Mouse (Mus musculus) liver, embryonic 16.5 days (tissue): ENCODE measurements at regions not wholly inside any gene's neighbourhood (a gene's known extent, or its start where the extent isn't known, plus 50 kb on each side); places are given as distances from the start of the nearest gene placed in this dataset.

Experiments used
- ATAC-seq: fragments of 200-750 bp; cut with Nextera tagmentation; 2 replicates; pipeline ENCODE4 v1.8.0; 2017; ENCODE audit warnings: low read depth, mild to moderate bottlenecking, moderate number of reproducible peaks, moderate library complexity
- H3K27ac ChIP-seq: fragments of 300-500 bp; sonication (generic); 2 replicates; pipeline ENCODE4 v1.5.1; 2014; ENCODE audit warnings: mild to moderate bottlenecking, low read length
- H3K27me3 ChIP-seq: fragments of 300-500 bp; sonication (generic); 2 replicates; pipeline ENCODE4 v1.6.1; 2014; ENCODE audit warnings: low read depth, low read length, mixed read lengths; ENCODE audit not compliant: control insufficient read depth, insufficient read depth
- H3K36me3 ChIP-seq: fragments of 300-500 bp; sonication (generic); 2 replicates; pipeline ENCODE4 v1.6.1; 2014; ENCODE audit warnings: mild to moderate bottlenecking; ENCODE audit not compliant: control insufficient read depth, insufficient read depth
- H3K4me1 ChIP-seq: fragments of 300-500 bp; sonication (generic); 2 replicates; pipeline ENCODE4 v1.6.1; 2014; ENCODE audit warnings: low read depth, low read length, mixed read lengths; ENCODE audit not compliant: control insufficient read depth
- H3K4me2 ChIP-seq: fragments of 300-500 bp; sonication (generic); 2 replicates; pipeline ENCODE4 v1.6.1; 2014; ENCODE audit warnings: low read depth, low read length, mixed read lengths
- H3K4me3 ChIP-seq: fragments of 300-500 bp; sonication (generic); 2 replicates; pipeline ENCODE4 v1.5.1; 2014; ENCODE audit warnings: low read depth, mild to moderate bottlenecking, low read length
- H3K9ac ChIP-seq: fragments of 300-500 bp; sonication (generic); 2 replicates; pipeline ENCODE4 v1.6.1; 2014; ENCODE audit warnings: low read depth, low read length
- H3K9me3 ChIP-seq: fragments of 300-500 bp; sonication (generic); replicated peaks from 2 replicates; pipeline ENCODE4 v1.6.1; 2016; ENCODE audit warnings: low read length; ENCODE audit not compliant: control insufficient read depth
- WGBS: fragments of 180-500 bp; shearing (Covaris S2); extraction: QIAGEN DNeasy Blood & Tissue Kit; methylation state at CpG from one replicate; pipeline ENCODE4 v1.1.7; 2014; ENCODE audit not compliant: insufficient replicate concordance; 5-methylcytosine and 5-hydroxymethylcytosine counted together

DNA sequence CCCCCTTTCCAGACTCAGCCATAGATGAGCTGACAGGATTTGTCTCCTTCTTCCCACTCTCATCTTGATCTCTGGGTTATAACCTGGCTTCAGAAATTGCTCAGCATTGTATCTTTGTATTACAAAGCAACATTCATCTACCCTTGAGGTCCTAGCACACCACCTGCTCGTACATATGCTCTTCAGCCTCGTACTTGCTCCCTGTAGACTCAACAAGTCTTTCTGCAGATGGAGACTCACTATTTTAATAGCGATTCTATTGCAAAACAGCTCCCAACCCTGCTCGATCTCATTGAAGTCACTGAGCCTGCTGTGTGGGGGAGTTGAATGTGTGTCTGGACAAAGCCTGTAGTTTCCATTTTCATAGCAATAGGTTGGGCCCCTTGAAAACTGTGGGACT, 535.2 kb upstream of the Auts2 start:
- H3K27me3 ChIP-seq = no peaks in the 10 kb centered on the region
- no peak overlapping the region for H3K4me3 ChIP-seq
- H3K4me1 ChIP-seq = no peaks in the 10 kb centered on the region
- ATAC-seq = no peak
- no peak overlapping the region for H3K4me2 ChIP-seq
- WGBS = 45% methylated on average over 4 of the region's 4 CpGs
- no peak overlapping the region for H3K27ac ChIP-seq
- H3K9me3 ChIP-seq = no peaks in the 10 kb centered on the region
- H3K36me3 ChIP-seq = no peaks in the 10 kb centered on the region
- H3K9ac ChIP-seq = no peak overlapping the region

DNA sequence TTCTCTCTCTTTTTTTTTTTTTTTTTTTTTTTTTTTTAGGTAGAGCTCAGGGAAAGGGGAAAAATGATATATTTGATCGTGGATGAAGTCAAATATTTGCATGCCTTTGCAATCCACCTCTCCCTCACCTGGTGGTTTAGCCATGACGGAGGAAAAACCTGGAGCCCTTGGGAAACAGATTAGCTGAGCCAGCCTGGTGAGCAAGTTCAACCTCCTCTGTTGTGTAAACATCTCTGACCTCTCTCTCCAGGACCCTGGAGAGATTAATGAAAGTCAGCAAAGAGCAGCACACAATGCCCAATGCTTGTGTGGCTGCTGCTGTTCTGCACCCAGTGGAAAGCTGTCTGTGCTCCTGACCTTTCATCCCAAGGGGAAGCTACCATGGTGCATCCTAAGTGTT, 530.2 kb upstream of the Auts2 start:
- no peak overlapping the region for H3K4me3 ChIP-seq
- H3K27me3 ChIP-seq = no peaks in the 10 kb centered on the region
- H3K4me2 ChIP-seq = no peak overlapping the region
- H3K27ac ChIP-seq = no peak overlapping the region
- no peak for ATAC-seq
- H3K4me1 ChIP-seq = no peaks in the 10 kb centered on the region
- H3K36me3 ChIP-seq = no peaks in the 10 kb centered on the region
- no peak overlapping the region for H3K9ac ChIP-seq
- no peaks in the 10 kb centered on the region for H3K9me3 ChIP-seq
- 25% methylated on average over 2 of the region's 2 CpGs for WGBS

DNA sequence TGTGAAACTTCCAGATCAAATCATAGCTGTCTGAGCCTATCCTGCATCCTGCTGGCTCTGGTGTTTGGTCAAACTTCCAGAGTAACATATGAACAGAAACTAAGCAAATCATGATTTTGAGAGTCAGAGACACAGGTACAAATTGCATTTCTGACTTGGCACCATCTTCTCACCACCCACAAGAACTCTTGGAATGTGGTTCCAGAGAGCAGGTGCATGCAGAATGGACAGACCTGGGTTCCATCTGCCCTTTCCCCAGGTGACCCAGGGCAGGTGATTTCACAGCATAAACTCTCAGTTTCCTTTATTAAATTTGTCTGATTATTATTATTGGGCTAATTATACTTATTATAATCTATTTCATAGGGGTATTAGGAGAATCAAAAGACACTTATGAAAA, 527.0 kb upstream of the Auts2 start:
- Histone ChIP-seq H3K36me3 (no peaks in the 10 kb centered on the region), H3K9ac (no peak overlapping the region), H3K4me3 (no peak overlapping the region), H3K4me2 (no peak overlapping the region), H3K9me3 (no peaks in the 10 kb centered on the region), H3K4me1 (no peaks in the 10 kb centered on the region), H3K27ac (no peak overlapping the region), H3K27me3 (no peaks in the 10 kb centered on the region)
- ATAC-seq = no peak

GRCm38 (mm10) chr5:133062481-133062880, 519.3 kb upstream of the Auts2 start:
- no peak for ATAC-seq
- no peak overlapping the region for H3K27ac ChIP-seq
- no peak overlapping the region for H3K9ac ChIP-seq
- WGBS = 49% methylated on average over 3 of the region's 3 CpGs
- H3K4me2 ChIP-seq = no peak overlapping the region
- H3K36me3 ChIP-seq = no peaks in the 10 kb centered on the region
- H3K9me3 ChIP-seq = no peaks in the 10 kb centered on the region
- no peak overlapping the region for H3K4me3 ChIP-seq
- no peaks in the 10 kb centered on the region for H3K4me1 ChIP-seq
- no peaks in the 10 kb centered on the region for H3K27me3 ChIP-seq

- no peaks in the 10 kb centered on the region for H3K9me3 ChIP-seq
- H3K4me3 ChIP-seq = no peak overlapping the region
- ATAC-seq = no peak
- H3K4me2 ChIP-seq = no peak overlapping the region
- no peak overlapping the region for H3K27ac ChIP-seq
- H3K36me3 ChIP-seq = no peaks in the 10 kb centered on the region
- H3K9ac ChIP-seq = no peak overlapping the region
- H3K4me1 ChIP-seq = no peaks in the 10 kb centered on the region
- 75% methylated on average over 4 of the region's 4 CpGs for WGBS
- no peaks in the 10 kb centered on the region for H3K27me3 ChIP-seq
Observed at GRCm38 (mm10) chr5:133047456-133047855, 504.3 kb upstream of the Auts2 start.

GRCm38 (mm10) chr5:133045637-133046036, 502.5 kb upstream of the Auts2 start:
- H3K9ac ChIP-seq = no peak overlapping the region
- H3K4me3 ChIP-seq = no peak overlapping the region
- no peak overlapping the region for H3K4me2 ChIP-seq
- H3K36me3 ChIP-seq = no peaks in the 10 kb centered on the region
- H3K27ac ChIP-seq = no peak overlapping the region
- no peaks in the 10 kb centered on the region for H3K9me3 ChIP-seq
- no peaks in the 10 kb centered on the region for H3K4me1 ChIP-seq
- ATAC-seq = no peak
- 62% methylated on average over 9 of the region's 9 CpGs for WGBS
- H3K27me3 ChIP-seq = no peaks in the 10 kb centered on the region

DNA sequence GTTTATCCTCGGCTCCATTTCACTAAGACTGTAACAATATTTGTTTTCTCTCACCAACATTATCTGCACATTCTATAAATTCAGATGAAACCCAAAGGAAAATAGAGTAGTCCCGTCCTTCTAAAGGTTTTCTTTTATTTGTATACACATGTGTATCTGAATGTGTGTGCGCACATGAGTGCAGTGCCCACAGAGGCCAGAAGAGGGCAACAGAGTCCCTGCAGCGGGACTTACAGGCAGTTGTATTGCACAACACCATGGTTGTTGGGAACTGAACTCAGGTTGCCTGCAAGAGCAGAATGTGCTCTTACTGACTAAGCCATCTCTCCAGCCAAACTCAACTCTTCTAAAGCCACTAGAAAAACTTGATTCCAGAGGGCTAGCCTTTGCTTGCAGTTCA, 484.4 kb upstream of the Auts2 start:
- WGBS = 65% methylated on average over 4 of the region's 4 CpGs
- no peak for ATAC-seq
- H3K9ac ChIP-seq = no peak overlapping the region
- H3K4me1 ChIP-seq = no peaks in the 10 kb centered on the region
- peaks cover 2% of the 10 kb centered on the region for H3K9me3 ChIP-seq
- H3K4me3 ChIP-seq = no peak overlapping the region
- no peaks in the 10 kb centered on the region for H3K36me3 ChIP-seq
- no peaks in the 10 kb centered on the region for H3K27me3 ChIP-seq
- no peak overlapping the region for H3K27ac ChIP-seq
- H3K4me2 ChIP-seq = no peak overlapping the region

DNA sequence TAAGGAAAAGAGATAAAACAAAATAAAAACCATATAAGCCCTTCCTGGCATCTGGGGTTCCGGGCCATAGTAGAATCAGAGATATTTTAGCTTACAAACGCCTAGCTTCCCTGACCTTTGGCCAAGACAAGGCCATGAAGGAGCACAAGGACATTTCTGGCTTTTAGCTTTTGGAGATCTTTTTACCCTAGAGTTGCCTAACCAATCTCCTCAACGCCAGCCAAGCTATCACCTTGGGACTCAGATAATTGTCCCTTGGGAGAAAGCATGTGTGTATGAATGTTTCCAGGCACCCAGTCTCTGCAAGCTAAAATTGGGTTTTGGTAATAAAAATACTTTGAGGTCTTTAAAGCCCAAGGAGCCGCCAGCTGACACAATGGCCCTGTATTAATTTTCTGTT, 482.0 kb upstream of the Auts2 start:
- Histone ChIP-seq H3K27me3 (no peaks in the 10 kb centered on the region), H3K9me3 (peaks cover 2% of the 10 kb centered on the region), H3K4me1 (no peaks in the 10 kb centered on the region), H3K9ac (no peak overlapping the region), H3K36me3 (no peaks in the 10 kb centered on the region), H3K4me3 (no peak overlapping the region), H3K4me2 (no peak overlapping the region), H3K27ac (no peak overlapping the region)
- ATAC-seq = no peak
- WGBS = 51% methylated on average over 4 of the region's 4 CpGs

DNA sequence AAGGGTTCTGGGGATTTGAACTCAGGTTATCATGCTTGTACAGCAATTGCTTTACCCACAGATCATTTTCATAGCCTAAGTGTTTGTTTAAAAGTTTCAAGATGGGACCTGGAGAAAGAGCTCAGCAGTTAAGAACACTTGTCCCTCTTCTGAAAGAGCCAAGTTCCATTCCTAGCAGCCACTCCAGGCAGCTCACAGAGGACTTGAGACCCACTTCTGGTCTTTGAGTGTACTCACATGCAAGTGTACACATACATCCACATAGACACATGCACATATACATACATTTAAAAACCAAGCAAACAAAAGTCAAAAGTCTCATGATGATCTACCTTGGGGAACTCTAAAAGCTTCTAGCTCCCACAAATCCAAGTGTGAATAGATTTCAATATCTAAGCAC, 477.7 kb upstream of the Auts2 start:
- Histone ChIP-seq H3K9me3 (no peaks in the 10 kb centered on the region), H3K9ac (no peak overlapping the region), H3K4me3 (no peak overlapping the region), H3K4me1 (no peaks in the 10 kb centered on the region), H3K36me3 (no peaks in the 10 kb centered on the region), H3K27me3 (no peaks in the 10 kb centered on the region), H3K4me2 (no peak overlapping the region), H3K27ac (no peak overlapping the region)
- ATAC-seq = no peak

- no peak overlapping the region for H3K9ac ChIP-seq
- H3K27ac ChIP-seq = no peak overlapping the region
- no peaks in the 10 kb centered on the region for H3K27me3 ChIP-seq
- no peaks in the 10 kb centered on the region for H3K4me1 ChIP-seq
- 52% methylated on average over 1 of the region's 1 CpGs for WGBS
- H3K9me3 ChIP-seq = no peaks in the 10 kb centered on the region
- no peak overlapping the region for H3K4me2 ChIP-seq
- H3K4me3 ChIP-seq = no peak overlapping the region
- H3K36me3 ChIP-seq = no peaks in the 10 kb centered on the region
- no peak for ATAC-seq
Observed at GRCm38 (mm10) chr5:133020116-133020515, 477.0 kb upstream of the Auts2 start.
